Mouse (Mus musculus) hindbrain, embryonic 11.5 days (tissue): ENCODE measurements at regions not wholly inside any gene's neighbourhood (a gene's known extent, or its start where the extent isn't known, plus 50 kb on each side); places are given as distances from the start of the nearest gene placed in this dataset.

Experiments
- ATAC-seq: fragments of 200-750 bp; cut with Nextera tagmentation; 2 replicates; pipeline ENCODE4 v1.8.0; 2017; ENCODE audit warnings: mild to moderate bottlenecking, moderate TSS enrichment, moderate library complexity; ENCODE audit not compliant: low FRiP score
- DNase-seq: peaks from one replicate; pipeline ENCODE4 v3.0.0-alpha.2; 2015; ENCODE audit warnings: low spot score
- H3K27ac ChIP-seq: fragments of 300-500 bp; sonication (generic); 2 replicates; pipeline ENCODE4 v1.5.1; 2014; ENCODE audit warnings: mild to moderate bottlenecking, low read depth, low read length
- H3K27me3 ChIP-seq: fragments of 300-500 bp; sonication (generic); 2 replicates; pipeline ENCODE4 v1.6.1; 2014; ENCODE audit warnings: mild to moderate bottlenecking, low read length, moderate library complexity, mixed read lengths; ENCODE audit not compliant: control insufficient read depth, insufficient read depth
- H3K36me3 ChIP-seq: fragments of 300-500 bp; sonication (generic); 2 replicates; pipeline ENCODE4 v1.6.1; 2014; ENCODE audit warnings: mild to moderate bottlenecking, low read length, moderate library complexity, mixed read lengths; ENCODE audit not compliant: control insufficient read depth, insufficient read depth
- H3K4me1 ChIP-seq: fragments of 300-500 bp; sonication (generic); replicated peaks from 2 replicates; pipeline ENCODE4 v1.6.1; 2014; ENCODE audit warnings: low read length, mixed read lengths; ENCODE audit not compliant: control insufficient read depth, insufficient read depth
- H3K4me2 ChIP-seq: fragments of 300-500 bp; sonication (generic); replicated peaks from 2 replicates; pipeline ENCODE4 v1.6.1; 2014; ENCODE audit warnings: mild to moderate bottlenecking, low read depth, low read length
- H3K4me3 ChIP-seq: fragments of 300-500 bp; sonication (generic); 2 replicates; pipeline ENCODE4 v1.5.1; 2014; ENCODE audit warnings: low read depth, low read length
- H3K9ac ChIP-seq: fragments of 300-500 bp; sonication (generic); 2 replicates; pipeline ENCODE4 v1.6.1; 2014; ENCODE audit warnings: low read depth, low read length
- H3K9me3 ChIP-seq: fragments of 300-500 bp; sonication (generic); 2 replicates; pipeline ENCODE4 v1.6.1; 2016; ENCODE audit warnings: low read length; ENCODE audit not compliant: control insufficient read depth
- WGBS: fragments of 180-500 bp; shearing (Covaris S2); extraction: QIAGEN DNeasy Blood & Tissue Kit; methylation state at CpG from one replicate; pipeline ENCODE4 v1.1.7; 2014; 5-methylcytosine and 5-hydroxymethylcytosine counted together

- Histone ChIP-seq H3K4me2 (no peak overlapping the region), H3K9ac (no peak overlapping the region), H3K27ac (no peak overlapping the region), H3K4me1 (no peaks in the 10 kb centered on the region), H3K27me3 (no peaks in the 10 kb centered on the region), H3K36me3 (no peaks in the 10 kb centered on the region), H3K4me3 (no peak overlapping the region), H3K9me3 (no peaks in the 10 kb centered on the region)
- DNase-seq (no peak), ATAC-seq (no peak)
These were observed 71.7 kb upstream of the Fshr start for GRCm38 (mm10) chr17:89272141-89272540.

- no peaks in the 10 kb centered on the region for H3K9me3 ChIP-seq
- no peak for ATAC-seq
- WGBS: 81% methylated on average over 3 of the region's 3 CpGs
- no peak overlapping the region for H3K4me2 ChIP-seq
- H3K36me3 ChIP-seq: no peaks in the 10 kb centered on the region
- no peak overlapping the region for H3K9ac ChIP-seq
- no peak overlapping the region for H3K4me3 ChIP-seq
- H3K27me3 ChIP-seq: no peaks in the 10 kb centered on the region
- no peaks in the 10 kb centered on the region for H3K4me1 ChIP-seq
- DNase-seq: no peak
- H3K27ac ChIP-seq: no peak overlapping the region
These were observed 55.2 kb upstream of the Fshr start for GRCm38 (mm10) chr17:89255687-89256086.

DNA sequence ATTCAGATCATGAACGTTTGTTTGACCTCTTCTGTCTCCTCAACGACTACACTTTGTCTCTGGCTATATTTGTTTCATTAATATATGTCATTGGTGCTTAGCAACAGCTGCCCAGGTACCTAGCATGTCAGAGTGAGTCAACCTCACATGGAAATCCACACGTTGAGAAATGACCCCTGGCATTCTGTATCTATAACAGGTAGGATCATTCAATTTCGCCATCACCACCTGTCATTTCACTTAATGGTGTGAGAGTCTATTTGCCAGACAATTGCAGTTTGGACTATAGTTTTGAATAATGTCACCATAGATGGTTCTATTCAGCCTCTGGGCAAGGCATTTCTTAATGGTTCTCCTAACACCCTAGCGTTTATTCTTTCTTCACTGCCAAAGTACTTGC is 50.3 kb upstream of the Fshr start:
- H3K9ac ChIP-seq: no peak overlapping the region
- H3K27me3 ChIP-seq: no peaks in the 10 kb centered on the region
- no peaks in the 10 kb centered on the region for H3K4me1 ChIP-seq
- no peak overlapping the region for H3K4me3 ChIP-seq
- no peak overlapping the region for H3K4me2 ChIP-seq
- no peak overlapping the region for H3K27ac ChIP-seq
- H3K36me3 ChIP-seq: no peaks in the 10 kb centered on the region
- ATAC-seq: no peak
- H3K9me3 ChIP-seq: no peaks in the 10 kb centered on the region
- no peak for DNase-seq
- 78% methylated on average over 5 of the region's 5 CpGs for WGBS
